Mouse (Mus musculus) layer of hippocampus, adult 9-10 months (tissue): ENCODE data around the gene Aff4.
A peak's percentile ranks its signal among the peaks of the same experiment; 100 is the strongest.

Experiments used
- DNase-seq: peaks from one replicate; pipeline ENCODE4 v3.0.0; 2022; ENCODE audit warnings: low spot score

Aff4 gene

GRCm38 (mm10) chr11:53461727-53462126 is 111.1 kb downstream of the Aff4 start:
- no peak for DNase-seq

GRCm38 (mm10) chr11:53463551-53464424 is 113.2 kb downstream of the Aff4 start:
- DNase-seq = no peak

GRCm38 (mm10) chr11:53466231-53466971 is 115.8 kb downstream of the Aff4 start:
- peak; percentile 47 for DNase-seq

DNA sequence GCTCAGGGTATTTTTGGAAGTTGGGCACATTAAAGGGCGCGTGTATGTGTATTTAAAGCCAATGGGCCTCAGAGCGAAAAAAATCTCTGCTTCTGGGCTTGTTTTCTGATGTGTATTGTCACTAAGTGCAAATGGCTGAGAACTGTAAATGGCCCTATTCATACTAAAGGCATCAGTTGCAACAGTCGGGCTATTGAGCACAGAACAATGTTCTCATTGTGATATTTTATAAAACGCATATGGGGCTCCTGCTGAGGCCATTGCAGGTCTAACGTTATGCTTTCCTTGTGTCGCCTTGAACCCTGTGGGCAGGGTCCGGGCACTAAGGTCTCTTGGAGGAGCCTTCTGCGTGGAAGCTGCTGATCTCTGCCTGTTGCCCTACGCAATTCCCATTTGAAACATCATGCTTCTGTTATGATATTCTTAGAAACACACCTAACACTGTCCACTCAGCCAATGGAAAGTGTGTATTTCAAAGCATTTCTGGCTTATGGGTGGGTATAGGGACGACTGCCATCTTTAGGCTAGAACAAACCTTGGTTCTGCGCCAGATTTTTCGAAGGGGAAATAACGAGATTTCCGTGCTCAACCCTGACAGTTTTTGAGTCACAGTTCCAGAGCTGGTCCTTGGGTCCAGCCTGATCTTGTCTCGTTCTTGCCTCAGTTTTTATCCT is 118.8 kb downstream of the Aff4 start:
- DNase-seq = peak; percentile 71

- DNase-seq = peak; percentile 94
Measured at GRCm38 (mm10) chr11:53469968-53470695, 119.5 kb downstream of the Aff4 start, which contains the start of gene Gm9837. Gene Gm9837 (minus strand): TSS chr11:53470479.
